Mouse (Mus musculus): ENCODE measurements around the gene Rhobtb3. TPM values are rescaled to one million over a fixed set of nuclear protein-coding genes. Genes with fewer than 3 reads are reported as not detected.
"Not testable (repeated sequence)": the region's sequence is repeated elsewhere in the genome, so short reads cannot be mapped to it uniquely, and the experiment has no call there.

Rhobtb3 gene
- total and polyA plus RNA-seq, 2 experiments from 2014 or later, result 14.0 to 52.0 TPM

DNA sequence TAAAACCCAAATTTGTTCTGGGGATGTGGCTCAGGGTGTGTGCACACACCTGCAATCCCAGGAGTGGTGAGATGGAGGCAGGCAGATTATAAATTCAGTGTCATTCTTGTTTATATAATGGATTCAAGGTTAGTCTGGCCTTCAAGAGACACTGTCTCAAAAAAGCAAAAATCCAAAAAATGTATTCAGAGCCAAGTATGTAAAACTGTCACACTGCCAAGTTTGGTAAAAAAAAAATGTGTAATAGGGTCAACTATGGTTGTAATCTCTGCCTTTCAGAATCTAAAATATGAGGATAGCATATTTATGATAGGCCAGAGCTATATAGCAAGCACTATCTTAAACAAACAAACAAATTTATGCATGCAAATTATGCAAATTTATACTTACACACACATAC lies 15.8 kb downstream of the Rhobtb3 start:
- Histone ChIP-seq H3K4me2 (ENCODE audit: low read depth) (no peak overlapping the region), H3K4me3 (ENCODE audit: low read depth, low read length) (no peak overlapping the region), H3K9ac (no peak overlapping the region), H3K9me3 (ENCODE audit: low read length) (no peaks in the 10 kb centered on the region), H3K4me1 (ENCODE audit: insufficient read depth) (no peaks in the 10 kb centered on the region), H3K27me3 (ENCODE audit: insufficient read depth, low read length) (no peaks in the 10 kb centered on the region), H3K27ac (ENCODE audit: low read depth, low read length) (no peak overlapping the region), H3K36me3 (ENCODE audit: insufficient read depth) (peaks cover 12% of the 10 kb centered on the region; the same call in 1 of the 2 replicates)
- DNase-seq (no peak), ATAC-seq (no peak)
- TF ChIP-seq CTCF (IDR thresholded peaks at IDR 0.05; ENCODE audit: low read depth), result no peak

DNA sequence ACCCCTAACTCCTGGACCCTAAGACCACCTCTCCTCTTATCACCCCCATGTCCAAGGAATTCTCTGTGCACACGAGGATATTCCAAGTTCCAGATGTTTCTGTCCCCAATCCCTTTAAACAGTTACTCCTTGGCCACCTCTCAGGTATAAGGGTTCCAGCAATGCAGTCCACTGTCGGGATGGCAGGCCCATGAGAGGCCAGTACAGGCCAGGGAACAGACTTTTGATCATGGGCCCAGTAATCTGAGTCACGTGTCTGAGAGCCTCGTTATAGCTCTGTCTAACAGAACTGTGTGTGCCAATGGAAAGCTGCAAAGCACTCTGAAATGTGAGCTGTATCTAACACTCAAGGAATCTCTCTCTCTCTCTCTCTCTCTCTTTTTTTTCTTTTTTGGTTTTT lies 29.6 kb downstream of the Rhobtb3 start:
- H3K9ac ChIP-seq, result no peak overlapping the region
- no peak for DNase-seq
- 56% methylated on average over 4 of the region's 4 CpGs for WGBS
- TF ChIP-seq CTCF (IDR thresholded peaks at IDR 0.05; ENCODE audit: low read depth), result no peak
- no peak overlapping the region for H3K27ac ChIP-seq (ENCODE audit: low read depth, low read length)
- ATAC-seq, result no peak
- no peaks in the 10 kb centered on the region for H3K4me1 ChIP-seq (ENCODE audit: insufficient read depth)
- H3K4me3 ChIP-seq (ENCODE audit: low read depth, low read length), result no peak overlapping the region
- no peaks in the 10 kb centered on the region for H3K9me3 ChIP-seq (ENCODE audit: low read length)
- no peaks in the 10 kb centered on the region for H3K27me3 ChIP-seq (ENCODE audit: insufficient read depth, low read length)
- no peak overlapping the region for H3K4me2 ChIP-seq (ENCODE audit: low read depth)
- H3K36me3 ChIP-seq (ENCODE audit: insufficient read depth), result peaks cover 39% of the 10 kb centered on the region

DNA sequence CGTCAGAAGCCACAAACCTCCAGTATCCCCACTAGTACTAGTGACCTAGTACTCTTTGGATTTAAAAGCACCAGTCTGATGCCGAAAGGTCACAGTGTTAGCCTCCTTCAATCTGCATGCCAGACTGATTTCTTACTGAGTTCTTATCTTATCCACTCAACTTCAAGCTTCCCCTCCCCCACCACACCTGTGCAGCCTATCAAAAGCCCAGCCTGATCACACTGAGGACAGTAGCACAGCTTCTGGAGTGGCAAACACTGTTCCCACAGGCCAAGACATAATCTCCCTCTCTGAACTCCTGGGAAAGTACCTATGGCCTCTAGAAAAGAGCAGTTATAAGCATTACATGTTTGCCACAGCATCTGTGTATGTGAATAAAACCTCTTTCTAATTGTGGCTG lies 35.5 kb downstream of the Rhobtb3 start:
- no peak for ATAC-seq
- no peak for TF ChIP-seq CTCF (IDR thresholded peaks at IDR 0.05; ENCODE audit: low read depth)
- no peak overlapping the region for H3K9ac ChIP-seq
- no peak overlapping the region for H3K4me2 ChIP-seq (ENCODE audit: low read depth)
- DNase-seq, result no peak
- H3K36me3 ChIP-seq (ENCODE audit: insufficient read depth), result peaks cover 13% of the 10 kb centered on the region
- H3K27ac ChIP-seq (ENCODE audit: low read depth, low read length), result no peak overlapping the region
- H3K4me1 ChIP-seq (ENCODE audit: insufficient read depth), result no peaks in the 10 kb centered on the region
- H3K9me3 ChIP-seq (ENCODE audit: low read length), result no peaks in the 10 kb centered on the region
- no peaks in the 10 kb centered on the region for H3K27me3 ChIP-seq (ENCODE audit: insufficient read depth, low read length)
- WGBS, result 80% methylated on average over 2 of the region's 2 CpGs
- no peak overlapping the region for H3K4me3 ChIP-seq (ENCODE audit: low read depth, low read length)

DNA sequence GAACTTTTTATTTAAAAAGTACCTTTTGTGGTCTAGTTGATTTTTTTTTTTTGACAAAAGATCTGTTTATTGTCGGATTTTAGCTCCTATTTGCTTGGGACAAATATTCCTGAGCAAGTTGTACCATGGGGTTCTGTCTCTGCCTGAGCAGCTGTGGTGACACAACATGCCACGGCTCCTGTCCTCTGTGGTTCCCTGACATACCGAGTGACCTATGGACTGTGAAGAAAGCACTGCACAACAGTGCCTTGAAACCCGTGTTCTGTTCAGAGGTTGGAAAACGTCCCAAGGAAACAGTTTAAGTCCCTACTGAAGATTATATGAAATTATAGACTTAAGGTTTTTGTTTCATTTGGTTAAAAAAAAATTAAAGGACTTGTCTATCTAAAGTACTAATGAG lies 36.6 kb downstream of the Rhobtb3 start:
- WGBS, result 78% methylated on average over 5 of the region's 5 CpGs
- ATAC-seq, result no peak
- Histone ChIP-seq H3K27me3 (ENCODE audit: insufficient read depth, low read length) (no peaks in the 10 kb centered on the region), H3K27ac (ENCODE audit: low read depth, low read length) (no peak overlapping the region), H3K4me2 (ENCODE audit: low read depth) (no peak overlapping the region), H3K36me3 (ENCODE audit: insufficient read depth) (peaks cover 12% of the 10 kb centered on the region), H3K4me3 (ENCODE audit: low read depth, low read length) (no peak overlapping the region), H3K9me3 (ENCODE audit: low read length) (no peaks in the 10 kb centered on the region), H3K9ac (no peak overlapping the region), H3K4me1 (ENCODE audit: insufficient read depth) (no peaks in the 10 kb centered on the region)
- no peak for DNase-seq
- no peak for TF ChIP-seq CTCF (IDR thresholded peaks at IDR 0.05; ENCODE audit: low read depth)

DNA sequence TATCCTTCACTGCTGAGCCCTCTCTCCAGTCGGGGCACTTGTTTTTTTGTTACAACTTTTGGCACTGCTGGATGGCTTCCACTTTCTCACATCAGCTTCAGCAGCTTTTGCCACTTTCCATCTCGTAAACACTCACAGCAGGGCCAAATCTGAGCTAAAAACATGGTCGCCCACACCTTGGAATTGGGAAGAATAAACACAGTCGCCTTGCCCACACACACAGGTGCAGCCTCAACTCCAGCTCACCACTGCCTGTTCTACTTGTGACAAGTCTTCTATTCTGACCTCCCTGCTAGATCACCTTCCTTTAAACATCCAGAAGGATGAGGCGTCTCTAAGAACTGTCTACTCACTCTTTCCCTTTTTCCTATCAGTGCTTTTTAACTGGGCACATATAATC lies 39.1 kb downstream of the Rhobtb3 start:
- DNase-seq (no peak), ATAC-seq (no peak)
- H3K27me3 ChIP-seq (ENCODE audit: insufficient read depth, low read length), result no peaks in the 10 kb centered on the region
- WGBS, result 85% methylated on average over 5 of the region's 5 CpGs
- H3K36me3 ChIP-seq (ENCODE audit: insufficient read depth), result peaks cover 11% of the 10 kb centered on the region
- TF ChIP-seq CTCF (IDR thresholded peaks at IDR 0.05; ENCODE audit: low read depth), result no peak
- H3K4me2 ChIP-seq (ENCODE audit: low read depth), result no peak overlapping the region
- H3K9ac ChIP-seq, result no peak overlapping the region
- H3K9me3 ChIP-seq (ENCODE audit: low read length), result no peaks in the 10 kb centered on the region
- H3K27ac ChIP-seq (ENCODE audit: low read depth, low read length), result no peak overlapping the region
- no peaks in the 10 kb centered on the region for H3K4me1 ChIP-seq (ENCODE audit: insufficient read depth)
- no peak overlapping the region for H3K4me3 ChIP-seq (ENCODE audit: low read depth, low read length)

DNA sequence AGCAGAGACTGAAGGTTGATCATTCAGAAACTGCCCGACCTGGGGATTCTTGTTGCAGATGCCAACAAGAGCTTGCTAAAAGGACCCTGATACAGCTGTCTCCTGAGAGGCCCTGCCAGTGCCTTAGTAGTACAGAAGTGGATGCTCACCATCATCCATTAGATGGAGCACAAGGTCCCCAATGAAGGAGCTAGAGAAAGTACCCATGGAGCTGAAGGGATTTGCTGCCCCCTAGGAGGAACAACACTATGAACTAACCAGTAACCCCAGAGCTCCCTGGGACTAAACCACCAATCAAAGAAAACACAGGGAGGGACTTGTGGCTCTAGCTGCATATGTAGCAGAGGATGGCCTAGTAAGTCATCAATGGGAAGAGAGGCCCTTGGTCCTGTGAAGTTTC lies 42.8 kb downstream of the Rhobtb3 start:
- not testable (repeated sequence) for ATAC-seq; H3K27me3 ChIP-seq (ENCODE audit: insufficient read depth, low read length); H3K36me3 ChIP-seq (ENCODE audit: insufficient read depth); H3K27ac ChIP-seq (ENCODE audit: low read depth, low read length); H3K4me2 ChIP-seq (ENCODE audit: low read depth); H3K9ac ChIP-seq; H3K4me3 ChIP-seq (ENCODE audit: low read depth, low read length); DNase-seq; H3K4me1 ChIP-seq (ENCODE audit: insufficient read depth); H3K9me3 ChIP-seq (ENCODE audit: low read length)
- 97% methylated on average over 1 of the region's 1 CpGs for WGBS

DNA sequence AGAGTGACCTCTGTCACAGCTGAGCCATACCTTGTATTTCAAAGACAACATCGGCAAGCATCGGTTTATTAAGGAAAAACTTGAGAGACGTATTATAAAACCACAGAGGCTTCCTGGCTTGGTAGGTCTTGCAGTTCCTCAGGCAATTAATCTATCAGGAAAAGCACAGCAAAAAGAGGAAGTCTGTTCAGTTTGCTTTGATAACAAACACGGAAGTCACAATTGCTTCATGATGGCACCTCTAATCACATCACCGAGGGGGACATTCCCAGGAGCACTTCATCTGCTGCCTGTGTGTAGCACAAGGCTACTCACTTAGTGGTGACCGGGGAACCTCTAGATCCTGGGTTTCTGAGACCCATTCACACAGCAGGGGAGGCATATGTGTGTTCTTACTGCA lies 50.8 kb downstream of the Rhobtb3 start:
- ATAC-seq (no peak), DNase-seq (no peak)
- TF ChIP-seq CTCF (IDR thresholded peaks at IDR 0.05; ENCODE audit: low read depth), result no peak
- Histone ChIP-seq H3K4me2 (ENCODE audit: low read depth) (no peak overlapping the region), H3K4me1 (ENCODE audit: insufficient read depth) (no peaks in the 10 kb centered on the region), H3K27me3 (ENCODE audit: insufficient read depth, low read length) (no peaks in the 10 kb centered on the region), H3K27ac (ENCODE audit: low read depth, low read length) (no peak overlapping the region), H3K9me3 (ENCODE audit: low read length) (no peaks in the 10 kb centered on the region), H3K36me3 (ENCODE audit: insufficient read depth) (peaks cover 14% of the 10 kb centered on the region), H3K9ac (no peak overlapping the region), H3K4me3 (ENCODE audit: low read depth, low read length) (no peak overlapping the region)
- 90% methylated on average over 6 of the region's 6 CpGs for WGBS

DNA sequence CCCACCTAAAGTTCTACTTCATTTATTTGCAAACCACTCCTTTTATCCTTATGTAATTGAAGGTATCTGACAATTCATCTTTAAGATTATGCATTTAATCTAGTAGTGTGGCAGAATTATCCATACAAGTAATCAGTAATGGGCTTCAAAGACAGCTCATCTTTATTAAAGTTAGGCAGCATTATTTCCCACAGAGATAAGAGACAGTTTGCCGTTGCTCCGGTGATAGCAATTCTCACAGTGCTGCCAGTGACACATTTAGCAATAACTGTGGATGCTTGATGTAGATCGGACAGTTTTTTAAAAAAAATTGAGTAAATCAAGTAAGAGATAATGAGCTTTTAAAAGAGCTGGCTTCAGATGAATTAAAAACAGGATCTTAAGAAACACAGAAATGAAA lies 51.4 kb downstream of the Rhobtb3 start:
- Histone ChIP-seq H3K9me3 (ENCODE audit: low read length) (no peaks in the 10 kb centered on the region), H3K27me3 (ENCODE audit: insufficient read depth, low read length) (no peaks in the 10 kb centered on the region), H3K27ac (ENCODE audit: low read depth, low read length) (no peak overlapping the region), H3K4me3 (ENCODE audit: low read depth, low read length) (no peak overlapping the region), H3K36me3 (ENCODE audit: insufficient read depth) (peaks cover 14% of the 10 kb centered on the region), H3K4me1 (ENCODE audit: insufficient read depth) (no peaks in the 10 kb centered on the region), H3K4me2 (ENCODE audit: low read depth) (no peak overlapping the region), H3K9ac (no peak overlapping the region)
- DNase-seq, result no peak
- WGBS, result 71% methylated on average over 3 of the region's 3 CpGs
- ATAC-seq, result peak; percentile 32; the same call in 1 of the 2 replicates
- no peak for TF ChIP-seq CTCF (IDR thresholded peaks at IDR 0.05; ENCODE audit: low read depth)

Data from forebrain, postnatal 0 days (tissue).